Mouse (Mus musculus): Measurements from ENCODE around the gene Casp9. TPM values are rescaled to one million over a fixed set of nuclear protein-coding genes. Genes with fewer than 3 reads are reported as not detected.
"Not testable (repeated sequence)": the region's sequence is repeated elsewhere in the genome, so short reads cannot be mapped to it uniquely, and the experiment has no call there.

Gene Casp9
- total RNA-seq, 1 experiment from 2014 or later: 23.4 TPM

GRCm38 (mm10) chr4:141771823-141772222 is 21.6 kb upstream of the Casp9 start:
- no peak for ATAC-seq (replicated peaks; ENCODE audit: insufficient number of reproducible peaks, low FRiP score, low TSS enrichment, poor library complexity, severe bottlenecking)

- ATAC-seq (replicated peaks; ENCODE audit: insufficient number of reproducible peaks, low FRiP score, low TSS enrichment, poor library complexity, severe bottlenecking): not testable (repeated sequence)
Measured at GRCm38 (mm10) chr4:141773019-141773418, 20.4 kb upstream of the Casp9 start.

- ATAC-seq (replicated peaks; ENCODE audit: insufficient number of reproducible peaks, low FRiP score, low TSS enrichment, poor library complexity, severe bottlenecking): no peak
Measured at GRCm38 (mm10) chr4:141779828-141780227, 13.6 kb upstream of the Casp9 start.

- no peak for ATAC-seq (replicated peaks; ENCODE audit: insufficient number of reproducible peaks, low FRiP score, low TSS enrichment, poor library complexity, severe bottlenecking)
Measured at GRCm38 (mm10) chr4:141781201-141781985, 12.0 kb upstream of the Casp9 start.

DNA sequence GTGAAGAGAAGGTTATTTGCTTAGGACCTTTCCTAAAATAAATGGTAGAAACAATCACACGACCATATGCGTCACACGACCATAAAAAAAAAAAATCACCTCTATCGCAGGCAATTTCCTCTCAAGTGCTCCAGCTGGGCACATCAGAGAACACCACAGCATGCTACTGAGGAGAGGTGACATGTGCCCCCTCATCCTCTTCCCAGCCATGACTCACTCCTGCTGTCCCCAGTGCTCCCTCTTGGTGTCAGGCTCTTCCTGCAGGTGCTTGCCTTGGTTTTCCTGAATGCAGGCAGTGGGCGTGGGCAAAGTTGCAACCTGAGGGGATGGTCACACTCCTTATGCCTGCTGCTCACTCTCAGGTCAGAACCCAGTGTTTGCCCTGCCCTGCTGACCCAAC is 8.6 kb upstream of the Casp9 start:
- ATAC-seq (replicated peaks; ENCODE audit: insufficient number of reproducible peaks, low FRiP score, low TSS enrichment, poor library complexity, severe bottlenecking): no peak

DNA sequence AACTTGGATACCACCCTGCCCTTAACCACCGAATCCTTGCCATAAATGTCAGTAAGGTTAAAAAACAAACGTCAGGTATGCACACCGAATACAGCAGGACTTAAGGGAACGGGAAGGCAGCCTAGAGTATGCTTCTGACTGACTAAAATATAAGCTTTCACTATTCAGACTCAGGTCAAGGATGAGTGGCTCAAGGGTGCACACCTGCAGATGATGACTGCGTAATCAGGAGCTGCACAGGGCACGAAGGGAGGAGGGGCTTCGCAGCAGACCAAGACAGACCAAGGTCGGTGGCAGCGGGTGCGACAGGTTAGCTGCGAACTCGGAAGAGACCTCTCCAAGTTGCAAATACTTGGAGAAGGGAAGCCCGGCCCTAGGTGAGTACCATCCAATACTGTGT is 7.3 kb upstream of the Casp9 start:
- ATAC-seq (replicated peaks; ENCODE audit: insufficient number of reproducible peaks, low FRiP score, low TSS enrichment, poor library complexity, severe bottlenecking): no peak

DNA sequence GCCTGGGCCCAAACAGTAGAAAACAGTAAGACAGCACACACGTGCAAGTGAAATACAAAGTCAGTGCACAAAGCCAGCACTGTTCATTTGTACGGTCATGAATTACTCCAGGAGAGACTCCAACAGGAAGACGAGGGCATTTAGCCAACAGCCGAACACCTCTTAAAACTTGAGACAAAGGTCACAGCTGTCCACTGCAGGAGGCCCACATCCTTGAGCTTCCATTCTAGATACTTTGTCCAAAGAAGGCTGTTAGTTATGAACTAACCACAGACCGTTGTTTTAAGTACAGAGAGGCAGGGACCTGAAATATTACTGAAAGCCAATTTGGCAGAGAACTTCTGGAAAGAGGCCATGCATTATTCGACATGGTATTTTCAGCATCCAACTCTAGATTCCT is 6.4 kb upstream of the Casp9 start:
- ATAC-seq (replicated peaks; ENCODE audit: insufficient number of reproducible peaks, low FRiP score, low TSS enrichment, poor library complexity, severe bottlenecking): no peak

- no peak for ATAC-seq (replicated peaks; ENCODE audit: insufficient number of reproducible peaks, low FRiP score, low TSS enrichment, poor library complexity, severe bottlenecking)
Measured at GRCm38 (mm10) chr4:141787462-141787861, 6.0 kb upstream of the Casp9 start.

- ATAC-seq (replicated peaks; ENCODE audit: insufficient number of reproducible peaks, low FRiP score, low TSS enrichment, poor library complexity, severe bottlenecking): no peak
Measured at GRCm38 (mm10) chr4:141789564-141790218, 3.7 kb upstream of the Casp9 start.

DNA sequence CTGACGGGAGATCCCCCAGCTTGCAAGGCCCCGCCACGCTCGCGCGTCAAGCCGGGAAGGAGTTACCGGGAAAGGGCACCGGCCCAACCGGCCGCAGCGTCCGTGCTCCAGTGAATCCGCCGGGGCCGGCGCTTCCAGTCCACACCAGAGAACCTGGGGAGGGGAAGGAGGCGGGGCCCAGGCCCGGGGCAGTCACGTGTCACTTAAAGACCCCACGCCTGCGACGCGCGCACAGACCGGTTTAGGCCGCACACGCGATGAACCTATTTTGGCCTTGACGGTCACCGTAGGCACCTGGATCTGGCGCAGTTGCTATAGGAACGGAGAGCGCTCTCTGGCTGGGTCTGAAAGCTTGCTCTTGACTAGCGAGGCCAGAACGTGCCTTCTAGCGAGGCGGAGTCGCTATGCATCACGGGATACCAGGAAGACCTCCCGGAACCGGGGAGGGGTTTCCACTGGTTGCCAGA is 2.9 kb upstream of the Casp9 start, which contains the start of gene Dnajc16:
Gene Dnajc16 (minus strand): TSS at position 408 of the 467 bp plus-strand sequence.
- ATAC-seq (replicated peaks; ENCODE audit: insufficient number of reproducible peaks, low FRiP score, low TSS enrichment, poor library complexity, severe bottlenecking): peak; percentile 87

- ATAC-seq (replicated peaks; ENCODE audit: insufficient number of reproducible peaks, low FRiP score, low TSS enrichment, poor library complexity, severe bottlenecking): no peak
Measured at GRCm38 (mm10) chr4:141791486-141791885, 1.9 kb upstream of the Casp9 start.

- ATAC-seq (replicated peaks; ENCODE audit: insufficient number of reproducible peaks, low FRiP score, low TSS enrichment, poor library complexity, severe bottlenecking): no peak
Measured at GRCm38 (mm10) chr4:141791951-141792350, 1.5 kb upstream of the Casp9 start.

GRCm38 (mm10) chr4:141792554-141793281 is 694 bp upstream of the Casp9 start:
- no peak; the same call in 1 of the 2 replicates for ATAC-seq (replicated peaks; ENCODE audit: insufficient number of reproducible peaks, low FRiP score, low TSS enrichment, poor library complexity, severe bottlenecking)

DNA sequence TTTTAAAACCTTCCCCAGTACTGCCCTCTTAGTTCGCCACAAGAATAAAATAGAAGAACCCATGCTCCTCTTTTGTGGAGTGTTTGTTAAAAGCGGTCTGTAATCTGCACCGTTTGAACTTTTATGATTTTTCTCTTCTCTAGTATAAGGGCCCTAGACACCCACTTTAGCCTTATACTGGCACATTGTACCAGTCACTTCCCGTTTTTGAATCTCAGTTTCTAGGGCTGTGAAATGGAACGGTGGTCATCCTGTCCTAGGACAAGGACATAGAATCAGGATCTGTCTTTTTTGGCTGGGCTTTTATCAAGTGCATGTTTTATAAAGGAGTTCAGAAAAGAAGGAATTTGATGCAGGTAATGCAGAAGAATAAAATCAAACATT is 732 bp downstream of the Casp9 start:
- no peak for ATAC-seq (replicated peaks; ENCODE audit: insufficient number of reproducible peaks, low FRiP score, low TSS enrichment, poor library complexity, severe bottlenecking)

GRCm38 (mm10) chr4:141796356-141796755 is 2.9 kb downstream of the Casp9 start:
- ATAC-seq (replicated peaks; ENCODE audit: insufficient number of reproducible peaks, low FRiP score, low TSS enrichment, poor library complexity, severe bottlenecking): no peak

GRCm38 (mm10) chr4:141796954-141797353 is 3.5 kb downstream of the Casp9 start:
- no peak for ATAC-seq (replicated peaks; ENCODE audit: insufficient number of reproducible peaks, low FRiP score, low TSS enrichment, poor library complexity, severe bottlenecking)

DNA sequence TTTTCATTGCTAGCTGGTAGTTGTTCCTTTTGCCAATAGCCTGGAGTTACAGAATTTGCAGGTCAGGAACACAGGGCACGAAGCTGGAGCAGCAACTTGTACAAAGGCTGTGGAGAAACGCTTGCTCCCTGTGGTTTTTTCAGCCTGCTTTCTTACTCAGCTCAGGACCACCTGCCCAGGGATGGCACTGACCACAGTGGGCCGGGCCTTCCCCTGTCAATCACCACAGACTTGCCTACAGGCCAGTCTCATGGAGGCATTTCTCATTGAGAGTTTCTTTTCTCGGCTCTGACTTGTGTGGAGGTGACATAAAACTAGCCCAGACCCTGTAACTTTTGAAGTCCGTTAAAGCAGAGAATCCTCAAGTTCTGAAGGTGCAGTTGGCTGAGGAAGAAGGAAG is 4.1 kb downstream of the Casp9 start:
- ATAC-seq (replicated peaks; ENCODE audit: insufficient number of reproducible peaks, low FRiP score, low TSS enrichment, poor library complexity, severe bottlenecking): no peak

GRCm38 (mm10) chr4:141804105-141804504 is 10.7 kb downstream of the Casp9 start:
- ATAC-seq (replicated peaks; ENCODE audit: insufficient number of reproducible peaks, low FRiP score, low TSS enrichment, poor library complexity, severe bottlenecking): no peak

GRCm38 (mm10) chr4:141805886-141806285 is 12.5 kb downstream of the Casp9 start:
- ATAC-seq (replicated peaks; ENCODE audit: insufficient number of reproducible peaks, low FRiP score, low TSS enrichment, poor library complexity, severe bottlenecking): no peak

Data from monocyte, adult 5-6 weeks (primary cell).